Mouse (Mus musculus) brain, embryonic 14.5 days (tissue): ENCODE data around the gene Grb7.

Source experiments
- CTCF ChIP-seq: fragments of 200-500 bp; IDR thresholded peaks from 2 replicates; pipeline ENCODE4 v1.5.1; 2012; ENCODE audit warnings: inconsistent platforms, mild to moderate bottlenecking, moderate library complexity, borderline replicate concordance; ENCODE audit not compliant: insufficient read depth, insufficient read length; ENCODE audit errors: extremely low read depth
- POLR2A ChIP-seq: fragments of 200-500 bp; IDR thresholded peaks from 2 replicates; pipeline ENCODE4 v1.6.1; 2012; ENCODE audit warnings: mild to moderate bottlenecking, inconsistent platforms, borderline replicate concordance; ENCODE audit not compliant: poor library complexity, insufficient read depth, insufficient read length, severe bottlenecking; ENCODE audit errors: extremely low read depth

GRCm38 (mm10) chr11:98455484-98455883 is 9.3 kb downstream of the Grb7 start:
- TF ChIP-seq CTCF (no peak), POLR2A (no peak)
